Mouse (Mus musculus): Measurements from ENCODE around the gene Hsbp1.
"Not testable (repeated sequence)": the region's sequence is repeated elsewhere in the genome, so short reads cannot be mapped to it uniquely, and the experiment has no call there.

Hsbp1 gene

DNA sequence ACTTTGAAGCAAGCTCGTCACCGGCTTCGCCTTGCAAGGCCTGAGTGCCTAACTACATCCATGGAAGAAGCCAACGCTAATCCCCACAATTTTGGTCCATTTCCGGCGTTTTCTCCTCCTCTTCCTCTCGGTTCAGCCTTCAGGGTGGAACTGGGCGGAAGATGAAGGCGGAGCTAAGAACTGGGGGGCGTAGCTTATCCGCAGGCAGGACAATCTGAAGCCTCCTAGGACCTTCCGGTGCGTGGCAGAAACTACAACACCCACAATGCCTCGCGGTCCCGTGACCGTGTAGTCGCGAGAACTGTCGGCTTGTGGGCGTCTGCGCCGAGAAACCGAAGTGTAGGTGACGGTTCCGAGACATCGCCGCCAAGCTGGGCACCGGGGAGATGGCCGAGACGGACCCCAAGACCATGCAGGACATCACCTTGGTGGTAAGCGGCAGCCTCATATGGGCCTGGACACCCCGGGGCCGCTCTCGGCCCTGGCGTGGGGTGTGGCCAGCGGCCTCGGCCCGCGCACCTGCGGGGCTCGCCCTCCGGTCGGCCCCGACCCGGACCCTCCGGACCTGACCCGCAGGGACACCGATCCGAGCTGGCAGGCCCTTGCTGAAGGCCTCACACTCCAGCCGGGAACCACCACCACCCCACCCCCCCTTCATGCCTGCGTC, at the start of gene Hsbp1:
Gene Hsbp1 (plus strand): TSS at position 299 of the 667 bp plus-strand sequence.
- peak; percentile 99 for DNase-seq

DNA sequence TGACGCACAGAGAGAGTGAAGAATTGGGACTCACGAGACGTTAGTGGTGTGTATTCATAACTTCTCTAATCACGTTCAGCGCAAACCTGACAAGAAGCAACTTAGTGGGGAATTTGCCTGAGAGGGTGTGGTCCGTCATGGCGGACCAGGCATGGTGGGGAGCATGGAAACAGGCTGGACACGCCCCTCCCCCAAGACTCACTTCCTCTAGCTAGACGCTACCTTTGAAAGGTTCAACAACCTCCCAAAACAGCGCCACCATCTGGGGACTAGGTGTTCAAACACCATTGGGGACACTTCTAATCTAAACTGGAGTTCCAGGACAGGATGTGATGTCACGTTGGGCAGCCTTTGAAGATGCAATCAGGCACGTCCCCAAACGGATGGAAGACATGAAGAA, 48.8 kb upstream of the Hsbp1 start:
- peak; percentile 11 for DNase-seq

DNA sequence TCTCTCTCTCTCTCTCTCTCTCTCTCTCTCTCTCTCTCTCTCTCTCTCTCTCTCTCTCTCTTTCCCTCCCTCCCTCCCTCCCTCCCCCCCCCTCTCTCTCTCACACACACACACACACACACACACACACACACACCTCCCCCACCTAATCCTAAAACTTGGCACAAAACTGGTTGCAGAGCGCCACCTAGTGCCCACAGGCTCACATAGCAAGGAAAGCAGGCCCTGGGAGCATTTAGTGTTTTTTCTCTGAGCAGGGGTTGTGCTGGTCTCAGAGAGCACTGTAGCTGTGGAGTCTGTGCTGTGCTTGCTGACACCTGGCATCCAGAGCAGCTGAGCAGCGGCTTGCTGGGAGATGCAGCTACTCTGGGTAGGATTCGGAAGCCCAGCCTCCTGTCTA, 46.5 kb upstream of the Hsbp1 start:
- DNase-seq, result peak; percentile 53

DNA sequence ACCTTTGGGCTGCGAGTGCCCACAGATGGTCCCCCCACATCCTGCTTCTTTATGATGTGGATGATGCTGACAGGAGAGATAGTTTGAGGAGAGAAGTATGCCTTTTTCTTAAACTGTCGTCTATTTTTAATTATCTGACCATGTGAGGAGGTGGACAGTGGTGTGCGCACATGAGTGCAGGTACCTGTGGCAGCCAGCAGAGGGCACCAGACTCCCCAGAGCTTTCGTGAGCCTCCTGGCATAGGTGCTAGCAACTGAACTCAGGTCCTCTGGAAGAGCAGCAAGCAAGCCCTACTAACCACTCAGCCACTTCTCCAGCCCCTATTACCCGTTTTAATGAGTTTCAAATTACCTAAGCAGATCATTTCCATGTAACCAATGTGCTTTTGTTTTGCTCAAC, 44.0 kb upstream of the Hsbp1 start:
- no peak for DNase-seq

DNA sequence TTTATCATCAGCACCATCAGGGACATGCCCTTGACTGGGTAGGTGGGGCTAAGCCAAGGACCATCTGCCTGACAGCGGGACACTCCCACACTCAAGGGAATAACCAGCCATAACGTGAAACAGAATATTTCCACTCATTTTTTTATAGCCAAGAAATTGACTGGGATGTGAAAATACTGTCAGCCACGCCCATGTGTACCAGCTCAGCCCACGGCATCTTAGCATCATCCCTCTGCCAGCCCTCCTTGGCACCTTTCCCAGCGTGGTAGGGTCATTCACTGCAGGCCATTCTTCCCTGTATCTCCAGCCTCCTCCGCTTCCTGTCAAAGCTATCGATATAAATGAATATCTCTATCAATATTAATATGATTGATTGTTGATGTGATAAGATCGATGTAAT, 40.1 kb upstream of the Hsbp1 start:
- no peak for DNase-seq

DNA sequence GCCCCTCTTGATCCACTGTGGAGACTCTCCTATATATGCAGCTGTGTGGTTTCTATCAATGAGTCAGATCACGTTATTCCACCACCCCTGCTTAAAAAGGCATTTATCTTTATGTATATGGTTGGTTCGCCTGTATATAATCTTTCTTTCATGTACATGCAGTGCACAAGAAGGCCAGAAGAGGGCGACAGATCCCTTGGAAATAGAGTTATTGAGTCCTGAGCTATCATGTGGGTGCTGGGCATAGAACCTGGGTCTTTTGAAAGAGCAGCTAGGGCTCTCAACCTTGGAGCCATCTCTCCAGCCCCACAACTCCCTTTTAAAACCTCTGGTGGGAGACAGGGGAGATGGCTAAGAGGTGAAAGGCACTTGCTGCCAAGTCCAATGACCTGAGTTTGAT, 32.9 kb upstream of the Hsbp1 start:
- DNase-seq, result peak; percentile 26

DNA sequence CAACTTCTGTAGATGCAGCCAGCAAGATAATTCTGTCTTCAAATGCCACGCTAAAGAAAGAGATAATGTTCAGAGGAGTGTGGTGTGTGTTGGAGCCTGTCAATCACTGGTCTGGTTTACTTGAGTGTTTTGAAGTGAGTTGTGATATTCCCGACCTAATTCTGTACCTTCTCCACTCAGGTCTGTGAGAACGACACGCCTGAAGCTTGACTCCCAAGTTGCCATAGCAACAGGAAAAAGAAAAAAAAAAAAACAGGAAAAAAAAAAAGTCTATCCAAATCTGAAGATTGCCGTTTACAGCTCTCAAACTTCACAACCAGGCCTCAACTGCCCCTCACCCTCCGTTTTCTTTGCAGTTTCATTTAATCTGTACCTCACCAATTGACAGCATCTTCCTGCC, 21.1 kb upstream of the Hsbp1 start:
- no peak for DNase-seq

DNA sequence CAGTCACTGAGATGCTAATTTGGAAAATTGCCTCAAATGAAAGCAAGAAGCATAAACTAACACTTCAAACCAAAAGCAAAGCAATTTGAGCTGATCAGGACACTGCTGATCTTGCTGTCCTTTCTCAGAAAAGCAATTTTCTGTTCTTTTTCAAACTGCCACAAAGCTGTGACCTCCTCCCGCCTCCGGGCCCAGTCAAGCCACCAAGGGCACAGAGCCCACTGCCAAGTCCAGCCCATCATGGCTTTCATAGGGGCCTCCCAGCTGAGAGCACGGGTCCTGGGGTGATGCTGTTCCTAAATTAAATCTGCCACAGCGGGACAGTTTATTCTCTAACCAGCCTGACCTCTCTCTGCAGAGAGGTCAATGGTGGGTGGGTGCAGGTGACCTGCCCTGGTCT, 4.7 kb upstream of the Hsbp1 start:
- DNase-seq, result peak; percentile 60

DNA sequence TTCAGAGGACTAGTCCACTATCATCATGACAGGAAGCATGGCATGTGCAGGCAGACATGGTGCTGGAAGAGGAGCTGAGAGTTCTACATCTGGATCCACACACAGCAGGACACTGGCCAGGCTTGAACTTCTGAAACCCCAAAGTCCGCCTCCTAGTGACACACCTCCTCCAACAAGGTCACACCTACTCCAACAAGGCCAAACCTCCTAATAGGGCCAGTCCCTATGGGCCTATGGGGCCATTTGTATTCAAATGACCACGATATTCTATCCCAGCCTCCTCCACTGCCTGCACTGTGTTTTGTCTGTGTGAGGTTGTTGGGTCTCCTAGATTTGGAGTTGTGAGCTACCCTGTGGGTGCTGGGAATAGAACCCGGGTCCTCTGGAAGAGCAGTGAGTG, 682 bp upstream of the Hsbp1 start:
- no peak for DNase-seq

DNA sequence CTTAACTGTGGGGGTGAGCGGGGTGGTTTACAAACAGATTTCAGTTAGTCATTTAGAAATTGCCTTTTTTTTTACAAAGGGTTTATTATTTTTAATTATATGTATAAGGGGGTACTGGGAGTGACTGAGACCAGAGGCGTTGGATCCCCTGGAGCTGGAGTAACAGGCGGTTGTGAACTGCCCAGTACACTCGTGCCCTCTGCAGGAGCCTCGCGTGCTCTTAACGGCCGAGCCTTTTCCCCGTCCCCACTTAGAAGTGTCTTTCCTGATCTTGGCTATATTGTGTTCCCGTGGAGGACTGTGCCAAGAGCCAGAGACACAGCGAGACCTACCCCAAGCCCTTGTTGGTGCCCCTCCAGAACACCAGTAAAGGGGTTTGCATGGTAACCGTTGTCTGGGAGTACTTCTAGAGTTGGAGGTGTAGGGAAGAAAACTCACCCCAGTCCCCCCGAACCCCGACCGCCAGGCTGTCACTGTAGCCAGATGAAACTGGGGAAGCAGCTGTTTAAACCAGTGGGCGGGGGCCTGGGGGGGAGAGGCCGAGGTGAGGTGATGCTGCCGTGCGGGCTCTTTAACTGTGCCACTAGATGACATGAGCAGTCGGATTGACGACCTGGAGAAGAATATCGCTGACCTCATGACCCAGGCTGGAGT, 868 bp downstream of the Hsbp1 start:
- DNase-seq, result no peak

DNA sequence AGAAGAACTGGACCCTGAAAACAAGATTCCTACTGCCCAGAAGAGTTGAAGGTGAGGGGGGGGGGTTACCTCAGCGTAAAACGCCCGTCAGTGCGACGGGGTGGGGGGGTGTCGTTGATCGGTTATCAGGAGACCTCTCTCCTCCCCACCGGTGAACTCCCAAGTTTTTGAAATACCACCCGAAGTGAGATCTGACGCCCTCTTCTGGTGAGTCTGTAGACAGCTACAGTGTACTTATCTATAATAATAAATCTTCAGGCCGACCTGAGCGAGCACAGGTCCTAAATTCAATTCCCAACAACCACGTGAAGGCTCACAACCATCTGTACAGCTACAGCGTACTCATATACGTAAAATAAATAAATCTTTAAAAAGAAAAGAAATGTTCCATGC, 1.4 kb downstream of the Hsbp1 start:
- DNase-seq, result no peak

DNA sequence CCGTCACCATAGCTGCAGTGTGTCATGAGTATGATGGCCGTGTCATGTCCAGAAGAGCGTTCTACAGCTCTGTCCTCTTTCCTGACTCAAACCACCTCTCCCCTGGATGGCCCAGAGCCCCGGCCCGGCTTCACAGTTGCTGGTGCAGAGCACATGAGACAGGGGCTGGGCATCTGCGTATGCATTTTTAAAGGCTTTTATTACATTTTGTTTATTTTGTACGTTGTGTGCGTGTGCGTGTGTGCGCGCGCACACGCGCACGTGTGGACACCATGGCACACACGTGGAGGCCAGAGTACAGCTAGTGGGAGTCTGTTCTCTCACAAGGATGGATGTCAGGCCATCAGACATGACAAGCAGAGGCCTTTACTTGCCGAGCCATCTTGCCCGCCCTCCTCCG, 7.4 kb downstream of the Hsbp1 start:
- no peak for DNase-seq

DNA sequence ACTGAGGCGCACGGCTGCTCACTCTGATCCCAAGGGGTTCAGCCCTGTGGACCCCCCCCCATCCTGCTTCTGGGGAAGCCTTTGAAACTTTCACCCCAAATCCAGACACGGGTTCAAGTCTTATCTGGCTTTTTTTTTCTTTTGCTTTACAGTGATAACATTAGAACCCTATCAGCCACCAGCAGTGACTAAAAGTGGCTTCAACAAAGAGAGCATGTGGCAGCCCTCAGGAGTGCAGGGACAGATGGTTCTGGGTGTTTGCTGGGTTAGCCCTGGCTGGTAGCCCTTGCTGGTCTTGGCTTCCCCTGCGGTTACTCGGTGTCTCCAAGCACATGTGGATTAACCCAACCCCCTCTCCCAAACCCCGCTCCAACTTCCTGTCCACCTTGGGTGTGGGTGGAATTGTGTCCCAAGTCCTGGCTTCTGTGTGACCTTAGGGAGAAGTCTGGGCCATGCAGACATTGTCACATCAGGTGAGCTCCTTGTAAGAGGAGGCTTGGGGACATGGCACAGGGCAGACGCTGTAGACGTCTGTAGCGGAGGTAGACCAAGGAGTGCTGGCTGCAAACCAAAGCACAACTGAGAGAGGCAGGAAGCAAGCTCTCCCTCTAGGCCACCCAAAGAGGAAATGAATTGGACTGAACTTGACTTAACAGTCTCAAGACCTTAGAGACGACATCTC, 8.8 kb downstream of the Hsbp1 start:
- DNase-seq, result no peak

DNA sequence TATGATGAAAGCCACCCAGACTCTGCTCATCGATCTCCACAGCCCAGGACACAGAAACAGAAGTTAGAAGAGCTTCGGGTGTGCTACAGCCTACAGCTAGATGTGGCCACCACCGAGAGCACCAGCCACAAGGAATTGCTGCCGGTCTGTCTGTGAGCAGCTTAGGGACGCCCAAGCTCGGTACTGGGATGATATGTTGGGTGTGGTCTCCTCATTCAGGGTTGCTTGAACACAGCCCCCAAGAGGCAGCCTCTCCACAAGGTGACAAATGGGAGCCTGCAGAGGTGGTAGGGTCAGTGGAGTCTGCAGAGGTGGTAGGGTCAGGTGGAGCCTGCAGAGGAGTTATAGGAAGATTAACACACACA, 9.4 kb downstream of the Hsbp1 start:
- no peak for DNase-seq

DNA sequence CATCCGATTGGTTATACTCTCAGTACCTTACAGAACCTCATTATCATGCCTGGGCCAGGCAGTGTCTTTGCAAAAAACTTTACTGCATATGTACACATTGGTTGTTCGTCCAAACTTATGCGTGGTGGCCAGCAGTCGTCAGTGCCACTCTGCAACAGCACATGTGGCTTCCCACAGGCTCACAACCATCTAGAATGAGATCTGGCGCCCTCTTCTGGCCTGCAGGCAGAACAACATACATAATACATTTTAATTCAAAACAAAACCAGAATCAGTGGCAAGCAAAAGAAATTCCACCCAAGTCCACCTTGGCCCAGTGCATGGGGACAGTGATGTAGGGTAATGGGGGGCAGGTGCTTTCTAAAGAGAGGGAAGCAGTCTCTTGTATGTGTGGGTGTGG, 12.3 kb downstream of the Hsbp1 start:
- DNase-seq, result not testable (repeated sequence)

DNA sequence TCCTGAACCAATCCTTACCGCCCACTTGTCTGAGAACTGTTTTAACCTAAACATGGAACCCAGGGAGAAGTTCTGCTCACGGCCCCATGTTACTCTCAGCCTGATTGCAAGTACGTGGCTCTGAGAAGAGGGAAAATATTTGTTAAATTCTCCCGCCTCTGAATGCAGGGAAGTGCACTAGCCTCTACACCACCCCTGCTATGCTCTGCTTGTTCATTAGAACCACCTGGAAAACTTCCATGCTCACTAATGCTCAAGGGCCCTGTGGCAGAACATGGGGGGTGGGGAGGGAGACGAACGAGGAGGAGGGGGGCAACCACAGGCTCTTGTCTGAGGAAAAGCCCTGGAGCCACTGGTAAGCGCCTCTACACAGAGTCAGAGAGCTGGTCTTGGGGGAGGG, 13.9 kb downstream of the Hsbp1 start:
- no peak for DNase-seq

DNA sequence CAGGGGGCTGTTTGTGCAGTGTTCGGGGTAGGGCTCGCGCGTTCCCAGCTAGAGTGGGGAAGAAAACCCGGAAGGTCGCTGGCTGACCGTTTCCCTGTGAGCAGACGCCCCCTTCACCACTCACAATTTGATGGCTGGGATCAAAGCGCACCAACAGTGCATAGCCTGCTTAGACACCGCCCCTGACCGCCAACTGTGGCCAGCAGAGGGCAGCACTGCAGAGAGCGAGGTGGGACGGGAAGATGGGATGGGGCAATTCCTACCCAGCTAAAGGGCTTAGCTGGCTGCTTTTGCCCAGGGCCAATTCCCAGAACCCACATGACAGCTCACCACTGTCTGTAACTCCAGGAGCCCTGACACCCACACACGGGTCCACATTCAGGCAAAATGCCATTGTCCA, 14.5 kb downstream of the Hsbp1 start:
- DNase-seq, result peak; percentile 82

DNA sequence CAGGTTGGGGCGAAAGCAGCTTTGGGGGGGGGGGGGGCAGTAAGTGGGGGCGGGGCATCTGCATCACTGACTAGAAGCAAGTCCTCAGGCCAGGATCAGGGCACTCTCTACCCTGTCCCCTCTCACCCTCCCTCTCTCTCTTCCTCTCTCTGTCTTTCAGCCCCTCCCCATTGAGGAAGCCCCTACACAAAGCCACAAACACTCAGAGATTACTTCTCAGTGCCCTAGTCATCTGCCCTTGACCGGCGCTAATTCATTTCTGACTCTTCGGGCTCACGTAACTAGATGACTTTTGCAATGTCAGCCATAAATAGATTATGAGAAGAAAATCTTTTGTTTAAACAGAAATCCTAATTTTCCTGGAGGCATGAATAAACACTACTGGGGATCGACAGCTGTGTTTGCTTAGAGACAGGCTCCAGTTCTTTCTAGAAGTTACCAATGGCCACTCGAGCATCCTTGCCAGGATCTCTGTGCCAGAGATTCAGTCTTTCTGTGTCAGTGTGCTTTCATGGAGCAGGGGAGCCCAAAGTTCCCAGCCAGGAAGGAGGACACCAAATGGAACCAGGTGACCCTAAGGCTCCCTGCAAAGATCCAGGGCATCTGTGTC, 16.5 kb downstream of the Hsbp1 start:
- DNase-seq, result peak; percentile 67

DNA sequence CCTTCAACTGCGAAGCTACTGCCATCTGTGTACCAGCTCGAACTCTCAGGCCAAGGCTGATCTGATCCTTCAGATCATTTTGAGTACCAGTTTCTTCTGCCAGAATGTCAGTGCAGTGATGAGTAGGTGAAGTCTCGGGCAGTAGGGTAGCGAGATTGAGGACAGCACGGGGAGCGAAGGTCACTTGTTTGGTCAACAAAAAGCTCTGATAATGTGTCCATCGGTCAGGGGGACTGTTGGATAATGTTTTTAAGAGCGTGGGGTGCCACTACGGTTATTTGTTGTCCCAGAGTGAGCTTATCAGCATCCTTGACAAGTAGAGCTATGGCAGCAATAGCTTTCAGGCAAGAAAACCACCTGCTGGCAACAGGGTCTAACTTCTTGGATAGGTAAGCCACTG, 30.4 kb downstream of the Hsbp1 start:
- not testable (repeated sequence) for DNase-seq

DNA sequence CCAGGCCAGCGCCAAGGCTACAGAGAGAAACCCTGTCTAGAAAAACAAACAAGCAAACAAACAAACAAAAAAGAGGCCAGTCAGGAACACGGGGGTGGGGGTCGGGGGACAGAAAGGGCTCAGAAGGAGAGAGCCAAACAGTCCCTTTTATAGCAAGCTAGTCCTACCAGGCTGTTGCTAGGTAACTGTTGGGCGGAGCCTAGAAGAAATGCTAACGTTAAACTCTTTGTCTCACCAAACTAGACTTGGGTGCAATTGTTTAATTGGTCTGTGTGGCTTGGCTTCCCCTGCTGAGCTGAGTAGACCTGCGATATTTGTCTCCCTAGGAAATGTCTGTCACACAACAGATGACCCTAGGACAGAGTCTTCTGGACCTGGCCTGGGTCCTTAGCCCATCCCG, 34.2 kb downstream of the Hsbp1 start:
- DNase-seq, result no peak

DNA sequence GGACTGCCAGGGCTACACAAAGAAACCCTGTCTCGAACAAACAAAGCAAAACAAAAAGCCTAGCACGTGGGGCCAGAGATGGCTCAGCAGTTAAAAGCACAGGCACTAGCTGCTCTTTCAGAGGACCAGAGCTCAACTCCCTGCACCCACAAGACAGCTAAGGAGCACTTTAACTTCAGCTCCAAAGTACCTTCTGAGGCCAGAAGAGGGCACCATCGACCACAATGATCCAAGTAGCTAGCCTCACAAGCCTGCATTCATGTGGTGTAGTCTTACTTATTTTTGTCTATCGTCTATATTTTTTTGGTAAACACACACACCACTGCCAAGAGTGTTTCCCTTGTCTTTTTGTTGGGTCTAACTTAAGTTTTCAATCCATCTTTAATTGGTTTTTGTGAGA, 36.3 kb downstream of the Hsbp1 start:
- peak; percentile 28 for DNase-seq

DNA sequence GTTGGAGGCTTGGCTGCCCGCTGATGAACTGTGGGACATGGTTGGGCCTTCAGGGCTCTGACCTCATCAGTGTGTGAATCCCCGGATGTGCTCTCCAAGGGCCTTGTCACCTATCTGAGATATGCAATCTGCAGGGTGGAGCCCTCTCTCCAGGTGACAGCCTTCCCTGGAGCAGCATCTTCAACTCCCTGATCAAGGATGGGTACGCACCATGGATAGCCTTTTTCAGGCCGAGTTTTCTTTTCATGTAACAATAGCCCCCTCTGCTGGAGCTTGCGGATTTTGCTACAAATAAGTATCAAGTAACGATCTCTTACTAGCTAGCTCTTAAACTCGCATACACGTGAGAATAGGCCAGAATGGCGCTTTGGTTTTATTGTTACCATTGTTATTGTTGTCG, 40.2 kb downstream of the Hsbp1 start:
- DNase-seq, result peak; percentile 84

DNA sequence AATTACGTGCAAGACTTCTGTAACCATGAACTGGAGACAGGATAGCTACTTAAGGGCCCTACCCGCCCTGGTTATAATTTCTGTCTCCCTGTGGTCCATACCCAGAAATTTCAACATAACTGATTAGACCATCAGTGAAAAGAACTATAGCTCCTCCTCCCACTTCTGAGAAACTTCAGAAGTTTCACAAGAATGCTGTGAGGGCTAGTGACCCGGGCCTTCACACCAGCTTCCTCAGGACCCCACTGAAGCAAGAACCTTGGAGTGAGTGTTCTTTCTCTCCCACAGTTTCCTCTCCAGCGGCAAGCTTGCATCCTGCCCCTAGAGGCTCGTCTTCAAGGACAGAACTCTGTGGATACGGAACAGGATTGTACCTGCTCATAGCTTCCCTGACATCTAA, 41.6 kb downstream of the Hsbp1 start:
- no peak for DNase-seq

DNA sequence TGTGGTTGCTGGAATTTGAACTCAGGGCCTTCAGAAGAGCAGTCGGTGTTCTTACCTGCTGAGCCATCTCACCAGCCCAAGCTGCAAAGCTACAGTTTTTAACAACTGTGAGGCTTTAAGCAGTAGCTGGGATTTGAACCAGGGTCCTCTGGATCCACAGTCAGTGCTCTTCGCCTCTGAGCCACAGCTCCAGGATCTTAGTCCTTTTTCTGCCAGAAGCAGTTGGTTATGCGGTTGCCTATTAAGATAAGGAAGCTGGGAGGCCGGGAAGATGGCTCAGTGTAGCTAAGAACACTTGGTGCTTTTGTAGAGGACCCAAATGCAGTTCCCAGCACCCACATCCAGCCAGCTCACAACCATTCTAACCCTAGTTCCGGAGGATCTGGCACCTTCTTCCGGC, 42.7 kb downstream of the Hsbp1 start:
- DNase-seq, result no peak
